Mouse (Mus musculus) bone marrow macrophage, adult 2 months (primary cell): ENCODE measurements around the gene B4galnt1.

ENCODE experiments used
- CTCF ChIP-seq: IDR thresholded peaks from 2 replicates; pipeline ENCODE4 v1.5.1; 2012; ENCODE audit warnings: low read depth, mild to moderate bottlenecking, low read length, moderate library complexity
- POLR2A ChIP-seq: IDR thresholded peaks from 2 replicates; pipeline ENCODE4 v1.6.1; 2012; ENCODE audit warnings: mild to moderate bottlenecking, low read depth, low read length, borderline replicate concordance

DNA sequence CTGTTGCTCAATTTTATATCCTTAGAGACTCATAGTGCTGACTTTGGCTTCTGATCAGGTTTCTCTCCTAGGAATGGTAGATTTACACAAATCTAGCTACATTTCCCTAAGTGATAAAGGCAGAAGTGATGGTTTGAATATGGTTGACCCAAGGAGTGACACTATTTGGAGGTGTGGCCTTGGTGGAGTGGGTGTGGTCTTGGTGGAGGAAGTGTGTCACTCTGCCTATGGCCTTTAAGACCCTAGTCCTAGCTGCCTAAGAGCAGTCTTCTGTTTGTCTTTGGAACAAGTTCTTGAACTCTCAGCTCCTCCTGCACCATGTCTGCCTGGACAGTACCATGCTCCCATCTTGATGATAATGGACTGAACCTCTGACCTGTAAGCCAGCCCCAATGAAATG lies 52.2 kb downstream of the B4galnt1 start:
- TF ChIP-seq POLR2A (no peak), CTCF (no peak)
